Mouse (Mus musculus): Measurements from ENCODE around the gene Sstr2. TPM values are rescaled to one million over a fixed set of nuclear protein-coding genes. Genes with fewer than 3 reads are reported as not detected.

Sstr2 gene
- polyA plus RNA-seq, 1 experiment from 2014 or later = 6.8 TPM

GRCm38 (mm10) chr11:113631862-113632261 lies 12.7 kb downstream of the Sstr2 start:
- no peak overlapping the region for H3K4me3 ChIP-seq (ENCODE audit: low read depth, low read length)
- H3K27ac ChIP-seq (ENCODE audit: low read length) = 0 out of 2 replicates have a peak overlapping the region, but pooled peaks have one; percentile 25
- H3K27me3 ChIP-seq (ENCODE audit: control insufficient read depth, insufficient read depth, low read depth, low read length) = no peaks in the 10 kb centered on the region
- H3K36me3 ChIP-seq (ENCODE audit: control insufficient read depth, insufficient read depth) = no peaks in the 10 kb centered on the region
- whole genome bisulfite sequencing (ENCODE audit: insufficient replicate concordance) = 63% methylated on average over 8 of the region's 8 CpGs
- no peak overlapping the region for H3K9ac ChIP-seq (ENCODE audit: low read depth, low read length)
- H3K4me1 ChIP-seq (ENCODE audit: control insufficient read depth, low read depth, low read length) = no peaks in the 10 kb centered on the region; the same call in 1 of the 2 replicates
- H3K9me3 ChIP-seq (replicated peaks; ENCODE audit: control insufficient read depth, low read length) = no peaks in the 10 kb centered on the region
- peak; percentile 65; the same call in 1 of the 2 replicates for ATAC-seq (ENCODE audit: low read depth)
- peak overlapping the region; percentile 46 for H3K4me2 ChIP-seq (ENCODE audit: low read depth, low read length)

GRCm38 (mm10) chr11:113632303-113632702 lies 13.2 kb downstream of the Sstr2 start:
- Histone ChIP-seq H3K27ac (ENCODE audit: low read length) (0 out of 2 replicates have a peak overlapping the region, but pooled peaks have one; percentile 25), H3K9ac (ENCODE audit: low read depth, low read length) (no peak overlapping the region), H3K9me3 (replicated peaks; ENCODE audit: control insufficient read depth, low read length) (no peaks in the 10 kb centered on the region), H3K4me2 (ENCODE audit: low read depth, low read length) (peak overlapping the region; percentile 46; the same call in 1 of the 2 replicates), H3K27me3 (ENCODE audit: control insufficient read depth, insufficient read depth, low read depth, low read length) (no peaks in the 10 kb centered on the region), H3K4me1 (ENCODE audit: control insufficient read depth, low read depth, low read length) (no peaks in the 10 kb centered on the region; the same call in 1 of the 2 replicates), H3K36me3 (ENCODE audit: control insufficient read depth, insufficient read depth) (no peaks in the 10 kb centered on the region), H3K4me3 (ENCODE audit: low read depth, low read length) (no peak overlapping the region)
- 65% methylated on average over 7 of the region's 7 CpGs for WGBS (ENCODE audit: insufficient replicate concordance)
- ATAC-seq (ENCODE audit: low read depth) = no peak

GRCm38 (mm10) chr11:113633398-113633797 lies 14.3 kb downstream of the Sstr2 start:
- ATAC-seq (ENCODE audit: low read depth) = no peak
- Histone ChIP-seq H3K4me3 (ENCODE audit: low read depth, low read length) (no peak overlapping the region), H3K9ac (ENCODE audit: low read depth, low read length) (no peak overlapping the region), H3K27ac (ENCODE audit: low read length) (no peak overlapping the region), H3K4me1 (ENCODE audit: control insufficient read depth, low read depth, low read length) (no peaks in the 10 kb centered on the region; the same call in 1 of the 2 replicates), H3K27me3 (ENCODE audit: control insufficient read depth, insufficient read depth, low read depth, low read length) (no peaks in the 10 kb centered on the region), H3K4me2 (ENCODE audit: low read depth, low read length) (no peak overlapping the region), H3K9me3 (replicated peaks; ENCODE audit: control insufficient read depth, low read length) (no peaks in the 10 kb centered on the region), H3K36me3 (ENCODE audit: control insufficient read depth, insufficient read depth) (no peaks in the 10 kb centered on the region)
- 67% methylated on average over 5 of the region's 5 CpGs for WGBS (ENCODE audit: insufficient replicate concordance)

GRCm38 (mm10) chr11:113634699-113635121 lies 15.6 kb downstream of the Sstr2 start:
- Histone ChIP-seq H3K27me3 (ENCODE audit: control insufficient read depth, insufficient read depth, low read depth, low read length) (no peaks in the 10 kb centered on the region), H3K9ac (ENCODE audit: low read depth, low read length) (no peak overlapping the region), H3K27ac (ENCODE audit: low read length) (no peak overlapping the region), H3K36me3 (ENCODE audit: control insufficient read depth, insufficient read depth) (no peaks in the 10 kb centered on the region), H3K9me3 (replicated peaks; ENCODE audit: control insufficient read depth, low read length) (no peaks in the 10 kb centered on the region), H3K4me1 (ENCODE audit: control insufficient read depth, low read depth, low read length) (no peaks in the 10 kb centered on the region; the same call in 1 of the 2 replicates), H3K4me3 (ENCODE audit: low read depth, low read length) (no peak overlapping the region), H3K4me2 (ENCODE audit: low read depth, low read length) (no peak overlapping the region)
- WGBS (ENCODE audit: insufficient replicate concordance) = 69% methylated on average over 10 of the region's 10 CpGs
- no peak for ATAC-seq (ENCODE audit: low read depth)

GRCm38 (mm10) chr11:113638680-113639079 lies 19.5 kb downstream of the Sstr2 start:
- ATAC-seq (ENCODE audit: low read depth) = no peak
- Histone ChIP-seq H3K4me3 (ENCODE audit: low read depth, low read length) (no peak overlapping the region), H3K27ac (ENCODE audit: low read length) (no peak overlapping the region), H3K4me1 (ENCODE audit: control insufficient read depth, low read depth, low read length) (no peaks in the 10 kb centered on the region), H3K9me3 (replicated peaks; ENCODE audit: control insufficient read depth, low read length) (no peaks in the 10 kb centered on the region), H3K9ac (ENCODE audit: low read depth, low read length) (no peak overlapping the region), H3K27me3 (ENCODE audit: control insufficient read depth, insufficient read depth, low read depth, low read length) (no peaks in the 10 kb centered on the region), H3K36me3 (ENCODE audit: control insufficient read depth, insufficient read depth) (no peaks in the 10 kb centered on the region), H3K4me2 (ENCODE audit: low read depth, low read length) (no peak overlapping the region)
- 77% methylated on average over 12 of the region's 12 CpGs for whole genome bisulfite sequencing (ENCODE audit: insufficient replicate concordance)

GRCm38 (mm10) chr11:113645181-113645580 lies 26.0 kb downstream of the Sstr2 start:
- Histone ChIP-seq H3K27me3 (ENCODE audit: control insufficient read depth, insufficient read depth, low read depth, low read length) (no peaks in the 10 kb centered on the region; the same call in 1 of the 2 replicates), H3K36me3 (ENCODE audit: control insufficient read depth, insufficient read depth) (no peaks in the 10 kb centered on the region), H3K4me2 (ENCODE audit: low read depth, low read length) (no peak overlapping the region), H3K4me3 (ENCODE audit: low read depth, low read length) (no peak overlapping the region), H3K9me3 (replicated peaks; ENCODE audit: control insufficient read depth, low read length) (no peaks in the 10 kb centered on the region), H3K9ac (ENCODE audit: low read depth, low read length) (no peak overlapping the region), H3K27ac (ENCODE audit: low read length) (no peak overlapping the region), H3K4me1 (ENCODE audit: control insufficient read depth, low read depth, low read length) (peaks cover 15% of the 10 kb centered on the region)
- ATAC-seq (ENCODE audit: low read depth) = no peak
- 76% methylated on average over 3 of the region's 3 CpGs for WGBS (ENCODE audit: insufficient replicate concordance)

- WGBS (ENCODE audit: insufficient replicate concordance) = 3% methylated on average over 15 of the region's 15 CpGs
- ATAC-seq (ENCODE audit: low read depth) = peak; percentile 31
- Histone ChIP-seq H3K27me3 (ENCODE audit: control insufficient read depth, insufficient read depth, low read depth, low read length) (no peaks in the 10 kb centered on the region; the same call in 1 of the 2 replicates), H3K9ac (ENCODE audit: low read depth, low read length) (peak overlapping the region; percentile 33), H3K27ac (ENCODE audit: low read length) (no peak overlapping the region), H3K4me1 (ENCODE audit: control insufficient read depth, low read depth, low read length) (peaks cover 31% of the 10 kb centered on the region), H3K4me2 (ENCODE audit: low read depth, low read length) (no peak overlapping the region), H3K36me3 (ENCODE audit: control insufficient read depth, insufficient read depth) (peaks cover 15% of the 10 kb centered on the region), H3K9me3 (replicated peaks; ENCODE audit: control insufficient read depth, low read length) (no peaks in the 10 kb centered on the region), H3K4me3 (ENCODE audit: low read depth, low read length) (no peak overlapping the region)
Observed at GRCm38 (mm10) chr11:113648152-113648551, 29.0 kb downstream of the Sstr2 start.

- H3K27ac ChIP-seq (ENCODE audit: low read length) = peak within 1 kb of the TSS; percentile 85
- peaks cover 31% of the 10 kb centered on the region for H3K4me1 ChIP-seq (ENCODE audit: control insufficient read depth, low read depth, low read length)
- 42% methylated on average over 26 of the region's 26 CpGs for WGBS (ENCODE audit: insufficient replicate concordance)
- peak within 1 kb of the TSS; percentile 90 for H3K4me2 ChIP-seq (ENCODE audit: low read depth, low read length)
- H3K36me3 ChIP-seq (ENCODE audit: control insufficient read depth, insufficient read depth) = peaks cover 22% of the 10 kb centered on the region
- no peaks in the 10 kb centered on the region for H3K9me3 ChIP-seq (replicated peaks; ENCODE audit: control insufficient read depth, low read length)
- peak within 1 kb of the TSS; percentile 95 for H3K9ac ChIP-seq (ENCODE audit: low read depth, low read length)
- no peaks in the 10 kb centered on the region; the same call in 1 of the 2 replicates for H3K27me3 ChIP-seq (ENCODE audit: control insufficient read depth, insufficient read depth, low read depth, low read length)
- peak within 1 kb of the TSS; percentile 97 for H3K4me3 ChIP-seq (ENCODE audit: low read depth, low read length)
- no peak for ATAC-seq (ENCODE audit: low read depth)
Observed at GRCm38 (mm10) chr11:113648690-113649352, 29.7 kb downstream of the Sstr2 start, which contains the start of gene Cog1. Cog1 (plus strand) TSS chr11:113649169.
